In the genomic region with DNA sequence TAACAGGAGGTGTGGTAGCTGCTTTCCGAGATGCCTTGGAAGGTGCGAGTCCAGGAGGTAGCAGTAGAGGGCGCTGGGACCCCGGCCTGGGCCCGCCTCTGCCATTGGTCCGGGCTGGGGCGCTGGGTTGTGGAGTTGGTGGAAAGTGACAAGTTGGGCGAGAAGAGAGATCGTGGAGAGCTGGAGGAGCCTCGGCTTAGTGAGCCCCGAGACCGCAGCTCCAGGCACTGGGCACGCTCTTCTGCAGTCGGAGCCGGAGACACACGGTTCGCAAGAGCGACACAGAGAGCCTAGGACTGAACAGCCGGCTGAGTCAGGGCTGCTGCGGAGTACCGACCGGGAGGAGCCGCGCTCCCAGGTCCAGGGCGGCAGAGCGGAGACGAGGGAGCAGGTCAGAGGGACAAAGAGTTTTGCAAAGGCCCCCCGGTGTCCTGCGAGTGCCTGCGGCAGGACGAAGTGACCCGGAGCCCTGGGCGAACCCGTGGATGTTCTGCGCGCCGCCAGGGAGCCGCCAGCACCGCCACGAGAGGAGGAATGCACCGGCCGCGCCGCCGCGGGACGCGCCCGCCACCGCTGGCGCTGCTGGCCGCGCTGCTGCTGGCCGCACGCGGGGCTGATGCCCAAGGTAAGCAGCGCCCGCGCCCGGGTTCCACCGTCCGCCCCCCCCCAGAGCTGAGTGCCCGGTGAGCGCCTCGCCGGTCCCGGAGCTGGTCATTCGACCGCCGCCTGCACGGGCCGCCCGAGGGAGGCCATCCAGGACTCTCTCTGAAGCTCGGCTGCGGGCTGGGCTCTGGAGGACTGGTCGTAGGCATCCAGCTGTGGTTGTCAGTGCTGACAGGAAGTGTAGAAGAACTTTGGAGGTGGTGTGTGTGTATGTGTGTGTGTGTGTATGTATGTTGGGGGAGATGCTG, we compare ENCODE assay signal across 8 mouse cellular contexts. TPM values are rescaled to one million over a fixed set of nuclear protein-coding genes. Genes with fewer than 3 reads are reported as not detected.
DNase-seq lines count a peak whose midpoint lies in the region; ATAC-seq and TF ChIP-seq lines count a peak whose summit lies in the region.

A gene (plus strand): TSS at position 107 of the 911 bp plus-strand sequence.

- H3K27ac ChIP-seq in embryonic fibroblast, embryonic 13.5 days (ENCODE audit: insufficient read depth, low read length), result peak within 1 kb of the TSS; percentile 67
- H3K27ac ChIP-seq in heart, embryonic 12.5 days (ENCODE audit: poor library complexity, severe bottlenecking), result peak within 1 kb of the TSS; percentile 69
- H3K27ac ChIP-seq in kidney, embryonic 15.5 days, result peak within 1 kb of the TSS; percentile 95
- H3K27ac ChIP-seq in limb, embryonic 14.5 days (replicated peaks; ENCODE audit: low read depth, low read length), result peak within 1 kb of the TSS; percentile 88
- H3K27ac ChIP-seq in midbrain, embryonic 16.5 days (ENCODE audit: low read length), result peak within 1 kb of the TSS; percentile 58; the same call in 1 of the 2 replicates

- peak; percentile 64 for TF ChIP-seq CTCF in embryonic fibroblast, embryonic 13.5 days (IDR thresholded peaks at IDR 0.05; ENCODE audit: borderline replicate concordance, insufficient read depth, low read length)

- DNase-seq in 3134 (ENCODE audit: extremely low read depth, insufficient read length, low spot score), result peak; percentile 11
- peak; percentile 88 for DNase-seq in brain, adult 2 months (ENCODE audit: low read depth, low spot score)
- peak; percentile 89 for DNase-seq in limb, embryonic 14.5 days (ENCODE audit: low spot score)
- DNase-seq in spleen, postnatal 36 days (ENCODE audit: low spot score in 2 of 2), result peak; percentile 21 to 32

- H3K9ac ChIP-seq in heart, embryonic 12.5 days, result peak within 1 kb of the TSS; percentile 74
- peak within 1 kb of the TSS; percentile 85 for H3K9ac ChIP-seq in kidney, embryonic 15.5 days
- H3K9ac ChIP-seq in limb, embryonic 14.5 days (ENCODE audit: low read depth, low read length, severe bottlenecking), result peak within 1 kb of the TSS; percentile 85
- H3K9ac ChIP-seq in midbrain, embryonic 16.5 days (ENCODE audit: low read depth, low read length), result peak within 1 kb of the TSS; percentile 74

- under 1% methylated on average over 63 of the region's 76 CpGs for WGBS in heart, embryonic 12.5 days
- WGBS in kidney, embryonic 15.5 days, result under 1% methylated on average over 76 of the region's 76 CpGs
- under 1% methylated on average over 54 of the region's 76 CpGs for WGBS in limb, embryonic 14.5 days
- WGBS in midbrain, embryonic 16.5 days, result under 1% methylated on average over 69 of the region's 76 CpGs

- H3K4me3 ChIP-seq in embryonic fibroblast, embryonic 13.5 days (ENCODE audit: insufficient read depth, low read length), result peak within 1 kb of the TSS; percentile 67
- H3K4me3 ChIP-seq in heart, embryonic 12.5 days, result peak within 1 kb of the TSS; percentile 68
- peak within 1 kb of the TSS; percentile 84 for H3K4me3 ChIP-seq in kidney, embryonic 15.5 days (replicated peaks)
- H3K4me3 ChIP-seq in limb, embryonic 14.5 days (replicated peaks; ENCODE audit: low read length), result peak within 1 kb of the TSS; percentile 78
- H3K4me3 ChIP-seq in midbrain, embryonic 16.5 days (ENCODE audit: low read depth, low read length), result peak within 1 kb of the TSS; percentile 65

- ATAC-seq in heart, embryonic 12.5 days (ENCODE audit: insufficient number of reproducible peaks, low FRiP score), result peak; percentile 84
- peak; percentile 91 for ATAC-seq in kidney, embryonic 15.5 days (replicated peaks; ENCODE audit: low FRiP score)
- peak; percentile 90 for ATAC-seq in limb, embryonic 14.5 days (ENCODE audit: low FRiP score, low read depth)
- peak; percentile 94 for ATAC-seq in midbrain, embryonic 16.5 days

- H3K4me1 ChIP-seq in embryonic fibroblast, embryonic 13.5 days (ENCODE audit: control insufficient read depth, insufficient read depth, low read length), result peaks cover 5% of the 10 kb centered on the region
- H3K4me1 ChIP-seq in heart, embryonic 12.5 days (replicated peaks), result peaks cover 11% of the 10 kb centered on the region
- peaks cover 22% of the 10 kb centered on the region for H3K4me1 ChIP-seq in kidney, embryonic 15.5 days
- H3K4me1 ChIP-seq in limb, embryonic 14.5 days (ENCODE audit: control insufficient read depth, insufficient read depth, low read length), result peaks cover 16% of the 10 kb centered on the region
- H3K4me1 ChIP-seq in midbrain, embryonic 16.5 days (ENCODE audit: control insufficient read depth, insufficient read depth, low read length), result peaks cover 11% of the 10 kb centered on the region

- H3K27me3 ChIP-seq in heart, embryonic 12.5 days (replicated peaks), result peaks cover 19% of the 10 kb centered on the region
- no peaks in the 10 kb centered on the region; the same call in 1 of the 2 replicates for H3K27me3 ChIP-seq in kidney, embryonic 15.5 days
- 0 out of 2 replicates have a peak, but pooled peaks cover 11% of the 10 kb centered on the region for H3K27me3 ChIP-seq in limb, embryonic 14.5 days (ENCODE audit: control insufficient read depth, insufficient read depth, low read length)
- peaks cover 7% of the 10 kb centered on the region; the same call in 1 of the 2 replicates for H3K27me3 ChIP-seq in midbrain, embryonic 16.5 days (ENCODE audit: control insufficient read depth, insufficient read depth, low read depth, low read length)

- peak; percentile 51 for TF ChIP-seq POLR2A in embryonic fibroblast, embryonic 13.5 days (IDR thresholded peaks at IDR 0.05; ENCODE audit: low read depth, low read length)
- 0 out of 2 replicates have a peak, but pooled peaks have one; percentile 37 for TF ChIP-seq POLR2A in limb, embryonic 14.5 days (IDR thresholded peaks at IDR 0.05; ENCODE audit: borderline replicate concordance, extremely low read depth, insufficient read depth, insufficient read length)

- no peaks in the 10 kb centered on the region for H3K9me3 ChIP-seq in heart, embryonic 12.5 days (replicated peaks)
- H3K9me3 ChIP-seq in kidney, embryonic 15.5 days (replicated peaks), result no peaks in the 10 kb centered on the region
- H3K9me3 ChIP-seq in limb, embryonic 14.5 days (ENCODE audit: control insufficient read depth, low read length), result 0 out of 2 replicates have a peak, but pooled peaks cover 5% of the 10 kb centered on the region
- no peaks in the 10 kb centered on the region for H3K9me3 ChIP-seq in midbrain, embryonic 16.5 days (replicated peaks; ENCODE audit: control insufficient read depth, low read length, poor library complexity, severe bottlenecking)

- no peaks in the 10 kb centered on the region for H3K36me3 ChIP-seq in heart, embryonic 12.5 days
- no peaks in the 10 kb centered on the region for H3K36me3 ChIP-seq in kidney, embryonic 15.5 days
- no peaks in the 10 kb centered on the region for H3K36me3 ChIP-seq in limb, embryonic 14.5 days (ENCODE audit: control insufficient read depth, insufficient read depth, low read length)
- no peaks in the 10 kb centered on the region for H3K36me3 ChIP-seq in midbrain, embryonic 16.5 days (ENCODE audit: control insufficient read depth, insufficient read depth, low read length)

- peak within 1 kb of the TSS; percentile 77 for H3K4me2 ChIP-seq in heart, embryonic 12.5 days
- H3K4me2 ChIP-seq in kidney, embryonic 15.5 days, result peak within 1 kb of the TSS; percentile 87
- H3K4me2 ChIP-seq in limb, embryonic 14.5 days (replicated peaks; ENCODE audit: low read depth, low read length, severe bottlenecking), result peak within 1 kb of the TSS; percentile 79
- H3K4me2 ChIP-seq in midbrain, embryonic 16.5 days (ENCODE audit: low read length), result peak within 1 kb of the TSS; percentile 99

RNA-seq across cellular contexts. Expression of the gene that starts here (rescaled TPM):
- polyA plus RNA-seq in embryonic fibroblast, embryonic 13.5 days (2011; ENCODE audit: insufficient read length, low read depth, missing spikeins), result 6.7 and 10.8 TPM in 2 replicates
- polyA plus RNA-seq in heart, embryonic 12.5 days (2016; fragmentation: Nextera tagmentation; extraction: Ambion mirVana), result 13.9 and 15.0 TPM in 2 replicates
- 10.5 and 11.1 TPM in 2 replicates for polyA plus RNA-seq in kidney, embryonic 15.5 days (2015; fragmentation: Nextera tagmentation; extraction: Ambion mirVana)
- polyA plus RNA-seq in limb, embryonic 14.5 days (2012; rRNA removed), result 8.6 and 8.7 TPM in 2 replicates
- 12.0 and 13.2 TPM in 2 replicates for polyA plus RNA-seq in limb, embryonic 14.5 days (2014; fragmentation: Nextera tagmentation; extraction: Ambion mirVana)
- polyA plus RNA-seq in midbrain, embryonic 16.5 days (2015; fragmentation: Nextera tagmentation; extraction: Ambion mirVana), result 0.83 and 0.84 TPM in 2 replicates

Comparison
In these comparisons a context has a peak if more than half of its experiments do, and no peak if none do; other contexts are left out.
1. Peak in every context shown above with its lines: DNase-seq, ATAC-seq, H3K4me3 ChIP-seq and H3K27ac ChIP-seq.
2. Peak in ATAC-seq, H3K4me3 ChIP-seq, H3K27ac ChIP-seq, H3K9ac ChIP-seq and H3K4me2 ChIP-seq in midbrain, embryonic 16.5 days; RNA of the gene not detected or under 1 TPM.
3. DNase-seq: peak in every context shown above with its lines; median percentile 89 in limb, embryonic 14.5 days; 88 in brain, adult 2 months; 26 in spleen, postnatal 36 days; 11 in 3134.